Mouse (Mus musculus): ENCODE measurements around the gene Mrpl40.
A peak's percentile ranks its signal among the peaks of the same experiment; 100 is the strongest.
"Not testable (repeated sequence)": the region's sequence is repeated elsewhere in the genome, so short reads cannot be mapped to it uniquely, and the experiment has no call there.

Mrpl40 gene

DNA sequence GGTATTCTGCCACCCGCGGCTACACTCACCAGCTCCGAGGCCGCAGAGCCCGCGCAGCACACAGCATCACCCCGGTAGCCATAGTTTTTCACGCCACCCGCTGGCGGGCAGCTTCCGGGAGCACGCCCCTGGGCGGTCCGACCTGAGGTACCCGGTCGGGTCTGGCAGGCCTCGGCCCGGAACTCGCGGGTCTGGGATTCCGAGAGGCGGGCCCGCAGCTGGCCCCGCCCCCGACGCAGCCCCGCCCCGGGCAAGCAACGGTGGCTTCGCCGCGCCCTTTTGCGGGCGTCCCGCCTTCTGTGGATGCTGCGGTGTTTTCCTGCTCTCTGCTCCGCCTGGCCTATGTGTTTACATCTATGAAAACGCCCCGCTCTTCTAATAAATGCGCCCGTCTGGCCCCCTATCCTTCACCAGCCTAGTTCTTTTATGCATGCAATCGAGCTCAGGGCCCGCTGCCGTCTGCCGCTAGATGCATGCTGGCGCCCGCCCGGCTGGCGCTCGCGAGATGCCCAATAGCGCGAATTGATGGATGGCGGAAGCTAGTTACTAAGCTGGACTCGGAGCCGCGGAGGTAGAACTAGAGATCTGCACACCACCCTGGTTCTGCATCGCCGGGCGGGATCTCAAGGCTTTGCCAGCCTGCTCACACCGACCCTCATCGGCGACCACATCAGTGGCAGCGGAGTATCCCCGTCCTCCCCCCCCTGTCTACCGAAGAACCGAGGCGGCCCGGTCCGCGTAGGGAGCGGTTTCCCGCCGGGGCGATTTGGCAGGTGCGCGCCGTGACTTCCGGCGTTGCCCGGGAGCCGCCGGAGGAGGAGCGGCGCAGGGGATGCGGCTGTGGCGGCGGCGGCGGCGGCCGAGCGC lies at the start of gene Mrpl40, which contains the start of gene Hira:
Gene Mrpl40, minus strand, starts transcription at position 421 of the 867 bp plus-strand sequence.
Gene Hira, plus strand, starts transcription at position 596 of the 867 bp plus-strand sequence.
- DNase-seq (ENCODE audit: low spot score), result peak; percentile 89

DNA sequence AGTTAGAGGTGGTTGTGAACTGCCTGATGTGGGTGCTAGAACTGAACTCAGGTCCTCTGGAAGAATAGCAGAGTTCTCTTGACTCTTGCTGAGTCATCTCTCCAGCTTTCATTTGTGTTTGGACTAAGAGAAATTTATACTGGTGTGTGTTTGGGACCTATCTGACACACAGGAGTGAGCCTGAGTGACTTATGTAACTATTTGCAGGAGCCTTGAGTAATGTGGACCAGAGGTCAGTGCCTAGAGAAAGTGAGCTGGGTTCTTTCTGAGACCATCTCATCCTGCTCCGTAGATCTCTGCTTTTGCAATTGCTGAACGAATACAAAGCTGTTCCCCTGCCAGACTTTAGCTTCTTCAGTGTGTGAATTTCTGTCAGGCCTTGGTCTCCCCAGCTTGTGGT lies 45.1 kb upstream of the Mrpl40 start:
- DNase-seq (ENCODE audit: low spot score), result no peak

DNA sequence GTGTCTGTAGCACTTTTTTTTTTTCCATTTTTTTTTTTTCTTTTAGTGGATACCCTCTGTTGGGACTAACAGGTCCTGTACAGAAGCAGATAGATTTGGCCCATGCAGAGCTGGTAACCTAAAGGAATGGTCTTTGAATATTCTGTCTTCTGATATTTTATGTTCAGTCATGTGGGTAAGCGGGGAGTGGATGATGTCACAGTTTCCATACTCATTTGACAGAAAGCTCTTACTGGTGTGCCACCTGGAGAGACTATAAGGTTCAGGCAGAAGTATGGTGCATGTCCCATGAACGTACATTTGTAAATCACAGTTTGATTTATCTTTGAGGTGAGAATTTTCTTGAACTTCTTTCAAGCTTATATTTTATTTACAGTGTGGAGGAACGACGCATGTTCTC lies 39.4 kb upstream of the Mrpl40 start:
- no peak for DNase-seq (ENCODE audit: low spot score)

DNA sequence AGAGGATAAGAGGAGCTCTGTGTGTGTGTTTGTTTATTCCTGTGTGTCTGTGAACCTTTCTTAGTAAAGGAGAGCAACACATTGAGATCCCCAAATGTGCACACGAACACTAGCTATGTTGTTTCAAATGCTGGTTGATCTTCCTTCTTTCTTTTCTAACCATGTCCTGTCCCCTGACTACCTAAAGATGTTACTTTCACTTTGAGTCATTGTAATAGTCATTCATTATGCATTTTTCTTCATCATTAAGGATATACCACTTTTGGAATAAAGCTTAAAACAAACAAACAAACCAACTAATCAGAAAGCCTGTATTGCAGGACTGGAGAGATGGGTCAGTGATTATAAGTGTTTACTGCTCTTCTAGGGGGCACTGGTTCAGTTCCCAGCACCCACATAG lies 29.0 kb upstream of the Mrpl40 start:
- DNase-seq (ENCODE audit: low spot score), result no peak

DNA sequence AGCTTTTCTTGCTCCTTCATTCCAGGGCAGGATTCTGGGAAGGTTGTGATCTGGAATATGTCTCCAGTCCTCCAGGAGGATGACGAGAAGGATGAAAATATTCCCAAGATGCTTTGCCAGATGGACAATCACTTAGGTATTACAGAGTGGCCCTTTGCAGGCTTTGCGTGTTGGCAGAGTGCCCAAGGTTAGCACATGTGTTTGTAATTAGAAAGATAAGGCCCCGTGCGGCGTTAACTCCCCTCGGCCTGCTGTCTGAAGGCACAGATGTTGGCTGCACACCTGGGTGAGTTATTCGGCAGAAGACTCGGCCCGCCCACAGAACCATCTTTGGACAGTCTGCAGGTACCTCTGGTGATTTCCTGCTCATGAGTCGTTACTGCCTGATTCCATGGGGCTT lies 19.8 kb upstream of the Mrpl40 start:
- DNase-seq (ENCODE audit: low spot score), result peak; percentile 41

DNA sequence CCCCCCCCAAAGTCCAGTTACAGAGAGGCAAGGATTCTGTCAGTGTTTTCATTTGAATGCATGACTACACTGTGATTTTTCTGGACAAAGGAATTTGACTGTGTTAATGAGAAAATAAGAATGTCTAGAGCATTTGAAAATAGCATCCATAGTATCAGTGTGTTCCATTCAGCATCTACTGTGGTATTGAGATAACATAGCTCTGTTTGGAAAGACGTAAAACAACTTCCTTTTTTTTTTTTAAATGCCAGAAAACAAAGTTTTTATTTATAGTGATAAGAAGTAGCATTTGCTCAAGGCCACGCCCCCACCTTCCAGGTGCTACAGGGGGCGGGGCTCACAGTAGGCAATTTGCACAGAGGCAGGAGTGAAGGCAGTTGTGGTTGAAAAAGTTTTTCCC lies 18.6 kb upstream of the Mrpl40 start:
- DNase-seq (ENCODE audit: low spot score), result no peak

DNA sequence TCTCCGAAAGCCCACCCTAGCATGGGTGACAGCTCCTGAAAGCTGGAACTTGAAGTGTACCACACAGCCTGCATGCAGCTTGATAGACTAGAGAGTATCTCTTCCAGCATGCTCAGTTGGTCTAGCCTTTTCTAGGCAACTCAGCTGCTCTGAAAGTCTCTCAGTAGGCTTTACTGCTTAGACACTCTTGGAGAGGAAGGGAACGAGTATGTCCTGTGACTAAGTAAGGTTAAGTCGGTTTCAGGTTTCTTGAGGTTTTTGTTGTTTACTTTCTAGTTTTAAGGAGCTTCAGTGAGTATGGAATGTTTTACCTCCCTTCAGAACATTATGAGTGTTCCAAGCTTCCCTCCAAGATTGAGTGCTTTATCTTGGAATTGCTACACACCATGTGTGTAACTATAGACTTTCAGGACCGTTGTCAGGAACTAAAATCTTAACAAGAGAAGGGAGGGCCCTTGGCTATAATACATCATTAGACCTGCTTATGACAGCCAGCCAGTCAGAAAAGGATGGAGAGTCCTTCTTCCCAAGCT lies 17.2 kb upstream of the Mrpl40 start:
- DNase-seq (ENCODE audit: low spot score), result no peak

DNA sequence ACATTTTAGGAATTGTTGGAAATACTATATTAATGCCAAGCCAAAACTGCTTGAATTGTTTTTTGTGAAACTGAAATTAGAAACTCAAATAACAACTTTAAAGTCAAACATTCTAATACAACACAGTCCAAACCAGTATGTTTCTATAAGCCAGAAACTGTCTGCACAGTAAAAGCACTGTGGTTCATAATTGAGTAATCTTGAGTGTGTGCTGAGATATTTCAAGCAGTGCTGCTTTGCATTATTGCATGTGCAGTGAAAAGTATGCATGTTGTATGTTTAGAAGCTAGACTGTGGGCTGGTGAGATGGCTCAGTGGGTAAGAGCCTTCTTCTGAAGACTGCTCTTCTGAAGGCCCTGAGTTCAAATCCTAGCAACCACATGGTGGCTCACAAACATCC lies 7.4 kb upstream of the Mrpl40 start:
- DNase-seq (ENCODE audit: low spot score), result no peak

DNA sequence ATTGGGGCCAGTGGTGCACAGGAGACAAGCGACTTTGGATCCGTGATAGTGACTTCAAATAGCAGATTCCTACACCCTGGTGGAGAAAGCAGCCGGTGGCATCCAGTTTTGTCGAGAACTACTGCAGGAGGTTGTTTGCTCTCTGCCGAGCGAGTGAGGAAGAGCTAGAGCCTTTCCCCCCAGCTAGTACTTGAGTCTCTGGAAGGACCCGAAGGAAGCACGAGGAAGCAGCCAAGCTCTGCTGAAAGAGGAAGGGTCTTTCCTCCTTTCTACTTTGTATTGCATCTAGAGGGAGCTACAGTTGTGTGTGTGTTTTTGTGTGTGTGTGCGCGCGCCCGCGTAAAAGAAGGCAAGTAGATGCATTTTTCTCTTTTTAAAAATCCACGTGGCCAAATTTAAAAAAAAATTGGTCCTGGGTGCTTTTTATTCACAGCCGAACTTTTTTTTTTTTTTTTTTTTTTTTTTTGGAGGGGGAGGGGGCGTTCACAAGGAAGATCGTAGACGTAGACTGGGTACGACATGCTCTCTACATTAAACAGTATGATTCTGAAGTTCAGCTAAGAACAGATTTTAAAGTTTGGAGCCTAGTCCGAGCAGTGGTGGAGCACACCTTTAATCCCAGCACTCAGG lies 1.5 kb upstream of the Mrpl40 start:
- no peak for DNase-seq (ENCODE audit: low spot score)

DNA sequence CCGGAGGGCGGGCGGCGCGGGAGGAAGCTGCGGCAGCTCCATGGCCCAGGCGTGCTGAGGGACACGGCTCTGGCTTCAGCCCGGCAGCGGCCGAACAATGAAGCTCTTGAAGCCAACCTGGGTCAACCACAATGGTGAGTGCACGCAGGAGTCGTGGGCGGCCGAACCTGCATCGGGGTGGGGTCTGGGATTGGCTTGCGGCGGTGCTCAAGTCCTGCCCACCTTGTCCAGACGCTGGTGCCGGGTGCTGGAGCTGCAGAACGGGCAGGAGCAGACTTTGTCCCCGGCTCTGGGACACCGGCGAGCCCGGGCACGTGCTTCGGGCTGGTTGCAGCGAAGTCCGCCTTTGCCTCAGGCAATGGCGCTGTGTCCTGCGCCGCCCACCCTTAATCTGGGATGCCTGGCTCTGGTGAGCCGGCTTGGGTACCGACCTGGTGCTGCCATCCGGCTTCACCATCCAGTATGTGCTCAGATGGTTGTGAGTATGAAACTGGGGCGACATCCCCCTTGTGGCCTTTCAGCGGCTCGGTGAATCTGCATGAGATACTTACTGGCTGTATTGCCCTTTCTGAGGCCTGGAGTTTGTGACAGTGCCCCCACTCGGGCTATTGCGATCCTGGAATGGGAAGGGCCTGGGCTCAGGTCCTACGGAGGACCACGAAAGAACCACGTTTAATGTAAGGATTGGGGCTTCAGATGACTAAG lies 876 bp upstream of the Mrpl40 start:
- peak; percentile 65 for DNase-seq (ENCODE audit: low spot score)

DNA sequence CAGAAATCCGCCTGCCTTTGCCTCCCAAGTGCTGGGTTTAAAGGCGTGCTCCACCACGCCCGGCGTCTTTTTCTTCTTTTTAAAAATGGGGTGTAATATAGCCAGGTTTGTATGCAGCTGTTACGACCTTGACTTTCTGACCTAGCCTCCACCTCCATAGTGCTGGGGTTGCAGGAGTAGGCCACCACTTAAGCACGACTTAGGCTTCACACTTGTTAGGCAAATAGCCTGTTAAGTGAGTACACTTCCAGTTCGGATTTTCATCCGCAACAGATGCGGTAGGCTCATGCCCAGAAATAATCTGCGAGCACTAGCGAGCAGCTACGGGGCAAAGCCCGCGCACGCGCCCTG lies 596 bp downstream of the Mrpl40 start:
- DNase-seq (ENCODE audit: low spot score), result no peak

DNA sequence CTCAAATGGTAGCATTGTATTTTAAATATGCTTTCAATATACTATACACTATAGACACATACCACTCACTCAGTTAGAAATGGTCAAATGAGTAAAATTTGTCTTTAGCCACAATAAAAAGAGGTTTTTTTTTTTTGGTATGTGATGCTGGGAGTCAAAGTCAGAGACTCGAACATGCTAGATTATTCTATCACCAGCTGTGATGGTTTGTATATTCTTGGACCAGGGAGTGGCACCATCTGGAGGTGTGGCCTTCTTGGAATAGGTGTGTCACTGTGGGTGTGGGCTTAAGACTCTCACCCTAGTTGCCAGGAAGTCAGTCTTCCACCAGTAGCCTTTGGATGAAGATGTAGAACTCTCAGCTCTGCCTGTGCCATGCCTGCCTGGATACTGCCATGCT lies 6.2 kb downstream of the Mrpl40 start:
- DNase-seq (ENCODE audit: low spot score), result peak; percentile 22

DNA sequence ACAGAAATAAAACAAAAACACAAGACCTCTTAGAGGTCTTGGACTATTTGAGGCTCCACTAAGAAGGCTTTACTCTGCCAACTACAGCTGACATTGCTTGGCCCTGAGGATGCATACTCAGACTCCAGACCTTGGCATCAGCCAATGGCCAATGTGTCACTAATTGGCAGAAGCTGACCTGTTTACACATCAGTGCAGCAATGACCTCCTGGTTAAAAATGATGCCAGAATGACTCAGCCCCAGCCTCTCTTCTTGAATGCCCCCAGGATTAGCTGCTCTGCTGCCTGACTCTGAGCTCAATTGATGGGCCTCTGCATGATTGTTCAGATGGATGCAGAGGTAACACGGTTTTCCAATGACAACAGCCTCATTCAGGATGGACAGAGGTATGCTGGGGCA lies 16.5 kb downstream of the Mrpl40 start:
- DNase-seq (ENCODE audit: low spot score), result no peak

DNA sequence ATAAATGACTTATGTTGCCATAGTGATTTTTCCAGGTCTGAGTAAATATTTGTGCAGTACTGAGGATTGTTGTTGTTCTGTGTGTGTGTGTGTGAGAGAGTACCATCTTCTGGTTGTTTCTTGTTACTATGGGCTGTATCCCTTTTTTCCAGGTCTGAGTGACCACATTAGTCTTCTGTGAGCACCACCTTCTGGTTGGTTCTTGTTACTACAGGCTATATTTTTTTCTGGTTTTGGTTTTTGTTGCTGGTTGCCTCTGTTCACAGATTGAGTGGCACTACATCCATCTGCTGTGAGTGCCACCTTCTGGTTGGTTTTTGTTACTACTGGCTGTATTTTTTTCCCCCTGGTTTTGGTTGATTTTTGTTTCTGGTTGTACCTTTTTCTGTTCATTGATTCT lies 18.1 kb downstream of the Mrpl40 start:
- peak; percentile 63 for DNase-seq (ENCODE audit: low spot score)

DNA sequence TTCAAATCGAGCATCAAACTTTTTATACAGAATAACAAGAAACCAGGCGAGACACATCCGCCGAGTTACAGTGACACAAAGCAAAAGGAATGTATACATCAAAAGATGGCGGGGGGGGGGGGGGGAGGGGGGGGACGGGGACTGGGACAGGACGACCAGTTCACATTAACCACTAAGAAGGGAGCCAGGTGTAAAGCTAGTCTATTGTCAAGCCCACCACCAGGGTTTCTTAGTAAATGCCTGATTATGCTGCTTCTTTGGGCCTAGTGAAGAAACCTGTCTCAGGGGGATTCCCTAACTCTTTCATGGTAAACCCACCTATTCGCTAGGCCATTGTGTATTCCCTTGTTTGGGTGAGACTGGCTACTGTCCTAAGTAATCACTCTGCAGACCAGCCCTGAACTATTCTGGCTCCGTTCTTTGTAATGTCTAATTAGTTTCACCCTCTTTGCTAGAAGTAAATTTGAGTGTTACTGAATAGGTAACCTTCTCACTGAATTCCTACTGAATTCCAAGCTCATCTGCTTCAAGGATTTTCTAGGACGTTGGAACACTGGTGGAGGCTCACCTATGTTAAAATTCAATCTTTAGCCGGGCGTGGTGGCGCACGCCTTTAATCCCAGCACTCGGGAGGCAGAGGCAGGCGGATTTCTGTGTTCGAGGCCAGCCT lies 27.0 kb downstream of the Mrpl40 start:
- not testable (repeated sequence) for DNase-seq (ENCODE audit: low spot score)

DNA sequence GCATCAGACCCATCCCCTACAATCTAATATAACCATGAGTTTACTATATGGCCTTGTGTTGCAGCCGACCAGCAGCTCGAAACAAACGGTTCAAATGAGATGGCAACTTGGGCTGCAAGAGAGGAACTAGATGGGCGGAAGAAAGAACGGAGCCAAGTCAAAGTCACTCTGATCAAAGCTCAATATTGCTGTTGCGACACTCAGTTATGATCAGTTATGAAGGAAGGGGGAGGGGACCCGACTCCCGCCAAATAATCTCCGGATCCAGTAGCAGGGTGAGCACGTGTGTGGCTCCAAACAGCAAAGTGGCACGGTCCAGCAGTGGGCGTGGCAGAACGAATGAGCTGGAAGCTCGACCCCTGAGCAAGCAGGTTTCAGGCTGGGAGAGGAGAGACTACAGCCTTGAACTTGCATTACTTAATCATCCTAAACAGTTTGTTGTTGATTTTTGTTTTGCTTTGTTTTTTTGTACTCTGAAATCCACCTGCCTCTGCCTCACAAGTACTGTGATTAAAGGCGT lies 30.3 kb downstream of the Mrpl40 start:
- no peak for DNase-seq (ENCODE audit: low spot score)

DNA sequence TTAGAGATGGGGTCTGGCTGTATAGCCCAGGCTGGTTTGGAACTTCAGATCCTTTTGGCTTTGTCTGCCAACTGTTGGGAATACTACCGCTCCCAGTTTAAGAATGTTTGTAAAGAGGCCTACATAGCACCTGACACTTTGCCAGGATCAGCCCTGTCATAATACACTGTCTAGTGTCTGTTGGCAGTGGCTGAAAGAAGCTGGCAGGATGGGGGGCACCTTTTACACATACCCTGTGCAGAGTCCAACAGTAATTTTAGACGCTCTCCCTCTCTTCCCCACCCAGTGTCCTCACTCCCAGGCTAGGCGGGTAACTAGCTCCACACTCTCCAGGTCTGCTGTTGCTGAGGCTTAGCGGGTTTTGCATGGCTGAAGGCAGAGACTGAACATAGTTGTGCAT lies 38.3 kb downstream of the Mrpl40 start:
- no peak for DNase-seq (ENCODE audit: low spot score)

DNA sequence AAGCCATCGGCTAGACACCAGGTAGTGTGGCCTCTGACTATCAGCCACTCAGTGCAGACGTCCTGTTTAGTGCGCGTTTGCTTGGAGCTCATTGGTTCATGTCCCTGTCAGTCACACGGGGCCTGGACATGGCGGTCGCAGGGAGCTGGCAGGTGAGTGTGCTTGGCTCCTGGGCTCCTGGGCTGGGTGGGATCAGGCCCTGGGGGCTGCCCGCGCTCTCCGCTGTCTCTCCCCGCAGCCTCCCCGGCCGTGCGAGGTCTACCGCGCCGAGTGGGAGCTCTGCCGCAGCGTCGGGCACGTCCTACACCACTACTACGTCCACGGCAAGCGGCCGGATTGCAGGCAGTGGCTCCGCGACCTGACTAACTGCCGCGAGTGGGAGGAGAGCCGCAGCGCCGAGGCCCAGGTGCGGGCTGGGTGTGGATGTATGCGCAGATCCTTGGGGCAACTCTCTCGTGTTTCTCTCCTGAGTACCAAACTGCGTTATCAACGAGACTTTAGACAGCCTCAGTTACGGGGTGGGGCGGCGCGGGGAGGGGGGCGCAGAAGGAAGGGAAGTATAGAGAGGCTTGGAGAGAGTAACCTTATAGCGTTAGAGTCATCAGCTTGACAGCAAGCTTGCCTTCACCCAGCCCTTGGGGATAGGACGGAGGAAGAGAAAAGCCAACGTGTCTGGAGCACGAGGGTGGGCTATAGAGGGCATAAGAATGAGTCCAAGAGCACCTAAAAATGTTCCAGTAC lies 40.0 kb downstream of the Mrpl40 start, which contains the start of the genes 2510002D24Rik and Gm28539:
Gene 2510002D24Rik, plus strand, starts transcription at position 111 of the 741 bp plus-strand sequence.
Gene Gm28539, plus strand, starts transcription at position 117 of the 741 bp plus-strand sequence.
- peak; percentile 91 for DNase-seq (ENCODE audit: low spot score)

DNA sequence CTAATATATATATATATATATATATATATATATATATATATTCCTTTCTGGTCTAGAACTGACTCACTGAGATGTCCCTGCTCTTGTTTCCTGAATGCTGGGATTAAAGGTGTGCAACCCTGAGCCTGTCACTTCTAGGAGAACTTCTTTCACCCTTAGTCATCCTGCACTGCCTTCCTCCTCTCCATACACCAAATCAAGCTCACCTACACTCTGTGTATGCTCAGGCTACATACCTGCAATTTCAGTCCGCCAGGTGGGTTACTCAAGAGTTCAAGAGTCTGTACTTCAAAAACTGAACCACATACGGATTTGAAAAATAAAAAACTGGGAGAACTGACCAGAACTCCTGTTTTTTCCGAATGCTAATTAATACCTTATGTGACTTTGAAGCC lies 40.6 kb downstream of the Mrpl40 start:
- DNase-seq (ENCODE audit: low spot score), result no peak

DNA sequence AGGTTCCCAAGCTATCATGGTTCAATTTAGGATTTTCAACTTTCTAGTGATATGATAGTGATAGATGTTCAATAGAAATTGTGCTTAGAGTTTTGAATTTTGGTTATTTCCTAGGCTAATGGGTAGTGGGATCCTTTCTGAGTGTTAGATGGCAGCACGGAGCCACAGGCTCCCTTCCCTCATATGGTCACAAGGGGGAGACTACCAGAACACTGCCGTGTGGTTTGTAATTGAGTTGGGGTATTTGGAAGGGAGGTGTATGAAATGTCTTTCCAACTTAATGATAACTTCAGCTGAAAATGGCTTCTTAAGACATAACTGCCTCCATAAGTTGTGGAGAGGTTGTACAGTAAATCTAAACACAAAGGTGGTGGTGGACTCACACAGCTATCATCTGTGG lies 43.2 kb downstream of the Mrpl40 start:
- DNase-seq (ENCODE audit: low spot score), result no peak

DNA sequence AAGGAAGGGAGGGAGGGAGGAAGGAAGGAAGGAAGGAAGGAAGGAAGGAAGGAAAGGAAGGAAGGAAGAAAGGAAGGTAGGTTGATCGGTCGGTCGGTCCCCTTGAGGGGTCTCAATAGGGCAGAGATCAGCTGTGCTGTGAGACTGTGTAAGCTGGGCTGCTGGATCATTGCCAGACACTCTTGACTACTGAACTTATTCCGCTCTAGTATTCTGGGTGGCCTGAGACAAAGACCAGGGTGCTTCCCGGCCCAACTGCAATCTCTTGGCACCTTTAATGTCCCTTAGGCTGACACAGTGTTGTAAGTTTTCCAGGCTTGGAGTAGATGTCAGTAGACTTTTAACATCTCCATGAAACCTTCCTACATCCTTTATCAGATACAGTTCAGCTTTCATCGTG lies 47.6 kb downstream of the Mrpl40 start:
- DNase-seq (ENCODE audit: low spot score), result no peak
